Mouse (Mus musculus) small intestine, adult 2 months (tissue): ENCODE data around the gene Aebp1. TPM values are rescaled to one million over a fixed set of nuclear protein-coding genes. Genes with fewer than 3 reads are reported as not detected.
"Not testable (repeated sequence)": the region's sequence is repeated elsewhere in the genome, so short reads cannot be mapped to it uniquely, and the experiment has no call there.

ENCODE experiments used
- H3K27ac ChIP-seq: fragments of 200-500 bp; 2 replicates; pipeline ENCODE4 v1.5.1; 2012; ENCODE audit warnings: low read depth, low read length, control low read depth, inconsistent platforms; ENCODE audit not compliant: insufficient read depth
- H3K27me3 ChIP-seq: fragments of 200-500 bp; 2 replicates; pipeline ENCODE4 v1.6.1; 2012; ENCODE audit warnings: mild to moderate bottlenecking, moderate library complexity, low read length, inconsistent platforms; ENCODE audit not compliant: control insufficient read depth, insufficient read depth
- H3K36me3 ChIP-seq: fragments of 200-500 bp; 2 replicates; pipeline ENCODE4 v1.6.1; 2012; ENCODE audit warnings: mild to moderate bottlenecking, low read length, control low read depth, inconsistent platforms; ENCODE audit not compliant: control insufficient read depth, insufficient read depth
- H3K4me1 ChIP-seq: fragments of 200-500 bp; 2 replicates; pipeline ENCODE4 v1.6.1; 2012; ENCODE audit warnings: low read length, inconsistent platforms, mixed read lengths; ENCODE audit not compliant: control insufficient read depth, insufficient read depth, insufficient read length
- H3K4me3 ChIP-seq: fragments of 200-500 bp; 2 replicates; pipeline ENCODE4 v1.5.1; 2012; ENCODE audit warnings: low read depth, mild to moderate bottlenecking, control low read depth, inconsistent platforms, low read length, moderate library complexity
- CTCF ChIP-seq: fragments of 200-500 bp; IDR thresholded peaks from 2 replicates; pipeline ENCODE4 v1.5.1; 2012; ENCODE audit warnings: low read depth, mild to moderate bottlenecking, control low read depth, inconsistent platforms, low read length, moderate library complexity, mixed read lengths; ENCODE audit not compliant: insufficient replicate concordance, insufficient read length; ENCODE audit errors: extremely low read depth
- POLR2A ChIP-seq: fragments of 200-500 bp; IDR thresholded peaks from 2 replicates; pipeline ENCODE4 v1.6.1; 2012; ENCODE audit warnings: low read depth, mild to moderate bottlenecking, control low read depth, inconsistent platforms, low read length, moderate library complexity
- WGBS: fragments of 180-500 bp; shearing (Covaris S2); methylation state at CpG from one replicate; pipeline ENCODE4 v1.1.7; 2018; 5-methylcytosine and 5-hydroxymethylcytosine counted together
- polyA plus RNA-seq: library from polyadenylated mRNA; depleted of rRNA; stranded (reverse); fragments of >200 nt; gene quantifications from 2 replicates; pipeline ENCODE4 v1.2.3, GENCODE M21; 2012

Gene Aebp1
- polyA plus RNA-seq, 1 experiment = 14.2 TPM

DNA sequence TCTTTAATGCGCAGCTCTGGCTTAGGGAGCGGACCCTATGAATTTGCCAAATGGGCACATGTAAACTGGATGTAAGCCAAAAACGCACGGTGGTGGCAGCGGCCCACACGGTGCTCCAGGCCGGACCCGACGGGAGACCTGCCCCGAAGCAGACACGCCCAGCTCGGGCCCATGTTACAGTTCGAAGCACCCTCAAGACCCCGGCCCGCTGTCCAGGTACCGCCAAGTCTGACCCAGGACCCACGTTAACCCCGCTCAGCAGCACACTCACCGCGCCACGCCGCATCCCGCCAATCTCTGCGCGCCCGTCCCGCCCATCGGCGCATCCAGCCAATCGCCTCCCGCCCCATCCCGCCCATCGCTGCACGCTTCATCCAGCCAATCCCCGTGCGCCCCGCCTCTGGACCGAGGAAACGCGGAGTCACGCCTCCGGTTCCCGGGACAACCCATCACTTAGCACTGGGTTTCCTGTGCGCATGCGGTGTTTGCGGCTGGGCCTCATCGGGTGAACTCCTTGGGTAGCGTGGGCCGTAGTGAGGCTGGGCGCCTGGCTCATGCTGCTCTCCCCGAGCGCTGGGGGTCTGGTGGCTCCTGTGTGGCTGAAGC, 16.3 kb downstream of the Aebp1 start, which contains the start of gene Pold2:
TSS of gene Pold2 (minus strand) at position 372 of the 606 bp plus-strand sequence.
- Histone ChIP-seq H3K27ac (peak within 1 kb of the TSS; percentile 41; the same call in 1 of the 2 replicates), H3K4me1 (peaks cover 11% of the 10 kb centered on the region), H3K4me3 (peak within 1 kb of the TSS; percentile 86), H3K27me3 (no peaks in the 10 kb centered on the region), H3K36me3 (peaks cover 20% of the 10 kb centered on the region)
- under 1% methylated on average over 52 of the region's 52 CpGs for WGBS
- TF ChIP-seq POLR2A (peak; percentile 76; the same call in 1 of the 2 replicates), CTCF (no peak)

GRCm38 (mm10) chr11:5878661-5879060, 16.9 kb downstream of the Aebp1 start:
- Histone ChIP-seq H3K27ac (peak overlapping the region; percentile 41; the same call in 1 of the 2 replicates), H3K27me3 (no peaks in the 10 kb centered on the region), H3K4me3 (no peak overlapping the region), H3K4me1 (peaks cover 11% of the 10 kb centered on the region), H3K36me3 (peaks cover 13% of the 10 kb centered on the region)
- TF ChIP-seq POLR2A = no peak
- no peak for TF ChIP-seq CTCF
- 41% methylated on average over 8 of the region's 8 CpGs for WGBS

- Histone ChIP-seq H3K27me3 (no peaks in the 10 kb centered on the region), H3K27ac (no peak overlapping the region), H3K4me1 (peaks cover 11% of the 10 kb centered on the region), H3K4me3 (no peak overlapping the region), H3K36me3 (peaks cover 2% of the 10 kb centered on the region)
- WGBS = 82% methylated on average over 5 of the region's 5 CpGs
- TF ChIP-seq POLR2A (no peak), CTCF (peak; percentile 64; the same call in 1 of the 2 replicates)
Measured at GRCm38 (mm10) chr11:5879905-5880304, 18.2 kb downstream of the Aebp1 start.

DNA sequence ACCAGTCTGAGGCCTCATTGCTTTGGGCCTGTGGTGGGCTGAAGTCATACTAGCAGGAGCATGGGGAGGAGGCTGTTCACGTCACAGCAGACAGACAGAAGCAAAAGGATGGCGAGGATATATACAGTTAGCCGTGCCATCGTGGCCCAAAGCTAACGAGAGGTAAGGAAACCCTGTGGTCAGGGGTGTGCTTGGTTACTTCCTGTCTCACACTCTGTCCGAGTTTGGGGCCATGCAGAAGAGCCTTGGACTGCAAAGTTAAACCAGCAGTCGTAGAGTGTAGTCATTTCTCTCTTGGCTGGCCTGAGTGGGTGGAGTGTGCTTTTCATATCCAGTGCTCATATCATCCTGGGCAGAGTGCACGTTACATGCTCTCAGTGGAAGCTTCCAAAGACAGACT, 20.8 kb downstream of the Aebp1 start:
- no peak overlapping the region for H3K27ac ChIP-seq
- 68% methylated on average over 8 of the region's 8 CpGs for WGBS
- peaks cover 3% of the 10 kb centered on the region for H3K4me1 ChIP-seq
- no peak for TF ChIP-seq POLR2A
- TF ChIP-seq CTCF = no peak
- no peaks in the 10 kb centered on the region for H3K36me3 ChIP-seq
- no peak overlapping the region for H3K4me3 ChIP-seq
- no peaks in the 10 kb centered on the region for H3K27me3 ChIP-seq

- Histone ChIP-seq H3K27me3 (no peaks in the 10 kb centered on the region), H3K4me3 (no peak overlapping the region), H3K4me1 (no peaks in the 10 kb centered on the region), H3K36me3 (no peaks in the 10 kb centered on the region), H3K27ac (no peak overlapping the region)
- WGBS = 16% methylated on average over 9 of the region's 9 CpGs
- TF ChIP-seq CTCF (peak; percentile 67; the same call in 1 of the 2 replicates), POLR2A (no peak)
Measured at GRCm38 (mm10) chr11:5886187-5886586, 24.4 kb downstream of the Aebp1 start.

GRCm38 (mm10) chr11:5887250-5887649, 25.5 kb downstream of the Aebp1 start:
- TF ChIP-seq CTCF = no peak
- TF ChIP-seq POLR2A = no peak
- H3K4me3 ChIP-seq = no peak overlapping the region
- no peaks in the 10 kb centered on the region for H3K27me3 ChIP-seq
- H3K4me1 ChIP-seq = peaks cover 4% of the 10 kb centered on the region
- 90% methylated on average over 5 of the region's 5 CpGs for WGBS
- no peaks in the 10 kb centered on the region for H3K36me3 ChIP-seq
- H3K27ac ChIP-seq = no peak overlapping the region

DNA sequence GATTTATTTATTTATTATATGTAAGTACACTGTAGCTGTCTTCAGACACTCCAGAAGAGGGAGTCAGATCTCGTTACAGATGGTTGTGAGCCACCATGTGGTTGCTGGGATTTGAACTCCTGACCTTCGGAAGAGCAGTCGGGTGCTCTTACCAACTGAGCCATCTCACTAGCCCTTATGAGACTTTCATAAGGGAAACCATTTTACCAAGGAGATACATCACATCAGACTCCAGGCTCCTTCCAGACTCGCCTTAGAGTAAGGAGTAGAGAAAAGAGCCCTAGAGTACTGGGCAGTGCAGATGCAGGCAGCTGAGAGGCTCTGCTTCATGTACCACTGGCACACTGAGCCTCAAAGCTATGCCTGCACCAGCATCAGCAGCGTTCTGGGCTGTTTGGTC, 26.8 kb downstream of the Aebp1 start:
- WGBS = 76% methylated on average over 5 of the region's 5 CpGs
- H3K36me3 ChIP-seq = not testable (repeated sequence)

More for the DNA sequence above, 26.8 kb downstream of the Aebp1 start:
- not testable (repeated sequence) for H3K27me3 ChIP-seq, H3K4me3 ChIP-seq, H3K27ac ChIP-seq
- peaks cover 13% of the 10 kb centered on the region for H3K4me1 ChIP-seq
